Comparison of ENCODE assay signal across 33 mouse cellular contexts in genomic region chr17:31193360-31193759, GRCm38 (mm10). TPM values are rescaled to one million over a fixed set of nuclear protein-coding genes. Genes with fewer than 3 reads are reported as not detected.
DNase-seq lines count a peak whose midpoint lies in the region; ATAC-seq lines count a peak whose summit lies in the region.
"Had no signal": no experiment of that assay in that cellular context is flagged by ENCODE, and none has a peak within 500 bp of the region (broad histone marks: within the 10 kb centered on the region; RNA-seq: fewer than 3 reads in every experiment).

No protein-coding gene starts in this region.

- no peak overlapping the region for H3K27ac ChIP-seq in kidney, embryonic 15.5 days
- no peak overlapping the region for H3K27ac ChIP-seq in stomach, embryonic 16.5 days (ENCODE audit: low read length)
- H3K27ac ChIP-seq: embryonic facial prominence, embryonic 10.5 days; embryonic facial prominence, embryonic 15.5 days; forebrain, embryonic 12.5 days; heart, embryonic 10.5 days; limb, embryonic 13.5 days had no signal

- no peak overlapping the region for H3K4me2 ChIP-seq in kidney, embryonic 15.5 days
- H3K4me2 ChIP-seq in stomach, embryonic 16.5 days (ENCODE audit: low read depth, low read length), result no peak overlapping the region
- H3K4me2 ChIP-seq: embryonic facial prominence, embryonic 15.5 days; forebrain, embryonic 12.5 days; limb, embryonic 13.5 days; liver, embryonic 11.5 days had no signal

- 71% methylated on average over 9 of the region's 9 CpGs for WGBS in kidney, embryonic 15.5 days
- 65% methylated on average over 9 of the region's 9 CpGs for WGBS in stomach, embryonic 16.5 days

- no peaks in the 10 kb centered on the region for H3K36me3 ChIP-seq in kidney, embryonic 15.5 days
- H3K36me3 ChIP-seq in stomach, embryonic 16.5 days (ENCODE audit: control insufficient read depth, insufficient read depth, low read length), result no peaks in the 10 kb centered on the region
- H3K36me3 ChIP-seq: embryonic facial prominence, embryonic 10.5 days; embryonic facial prominence, embryonic 15.5 days; forebrain, embryonic 12.5 days; heart, embryonic 10.5 days; limb, embryonic 13.5 days had no signal

- H3K4me3 ChIP-seq in kidney, embryonic 15.5 days (replicated peaks), result no peak overlapping the region
- no peak overlapping the region for H3K4me3 ChIP-seq in stomach, embryonic 16.5 days (replicated peaks; ENCODE audit: low read length)
- H3K4me3 ChIP-seq: embryonic facial prominence, embryonic 10.5 days; embryonic facial prominence, embryonic 15.5 days; forebrain, embryonic 12.5 days; heart, embryonic 10.5 days; limb, embryonic 13.5 days had no signal

- no peaks in the 10 kb centered on the region for H3K9me3 ChIP-seq in kidney, embryonic 15.5 days (replicated peaks)
- no peaks in the 10 kb centered on the region for H3K9me3 ChIP-seq in stomach, embryonic 16.5 days (replicated peaks; ENCODE audit: control insufficient read depth, low read length)
- H3K9me3 ChIP-seq: embryonic facial prominence, embryonic 10.5 days; embryonic facial prominence, embryonic 15.5 days; forebrain, embryonic 12.5 days; heart, embryonic 10.5 days; limb, embryonic 13.5 days had no signal

- intact Hi-C loops in gastrocnemius, postnatal 14 days (cut with DNase I; ENCODE audit: low total_unique reads), result no loop called here

- H3K4me1 ChIP-seq in kidney, embryonic 15.5 days, result peaks cover 27% of the 10 kb centered on the region
- H3K4me1 ChIP-seq in stomach, embryonic 16.5 days (ENCODE audit: control insufficient read depth, insufficient read depth, low read length), result no peaks in the 10 kb centered on the region
- H3K4me1 ChIP-seq: embryonic facial prominence, embryonic 15.5 days; forebrain, embryonic 12.5 days had no signal

- ATAC-seq in kidney, embryonic 15.5 days (replicated peaks; ENCODE audit: low FRiP score), result peak; percentile 42; the same call in 1 of the 2 replicates
- peak; percentile 30; the same call in 1 of the 2 replicates for ATAC-seq in stomach, embryonic 16.5 days (ENCODE audit: insufficient read depth, low FRiP score)
- ATAC-seq: CD4-positive, CD25-positive, alpha-beta regulatory T cell, adult 4 months; forebrain, postnatal 0 days; intestine, embryonic 16.5 days; midbrain, embryonic 16.5 days had no signal

- no peak overlapping the region for H3K9ac ChIP-seq in kidney, embryonic 15.5 days
- H3K9ac ChIP-seq in stomach, embryonic 16.5 days (ENCODE audit: low read length), result no peak overlapping the region
- H3K9ac ChIP-seq: embryonic facial prominence, embryonic 15.5 days; forebrain, embryonic 12.5 days; forebrain, postnatal 0 days; limb, embryonic 13.5 days had no signal

- DNase-seq in gastrocnemius, postnatal 14 days, result peak; percentile 49
- no peak for DNase-seq in gastrocnemius, postnatal 4 days (ENCODE audit: low spot score in 2 of 2)
- DNase-seq in kidney, adult 18-20 months, result no peak
- peak; percentile 12 for DNase-seq in retina, embryonic 14.5 days (ENCODE audit: low spot score)
- no peak for DNase-seq in retina, postnatal 1 day
- DNase-seq: adrenal gland, postnatal 14 days; cerebellum, adult 18-20 months; cerebellum, postnatal 25 days; forebrain, postnatal 0 days; heart, postnatal 36 days; kidney, adult 9 months; kidney, postnatal 14 days; layer of hippocampus, adult 9-11 months; lung, adult 18-20 months; lung, postnatal 10 days; right cerebral cortex, postnatal 4 days; thymus, adult 18-20 months; thymus, postnatal 36 days had no signal

- H3K27me3 ChIP-seq in kidney, embryonic 15.5 days, result peaks cover 7% of the 10 kb centered on the region; the same call in 1 of the 2 replicates
- no peaks in the 10 kb centered on the region for H3K27me3 ChIP-seq in stomach, embryonic 16.5 days (ENCODE audit: control insufficient read depth, insufficient read depth, low read length)
- H3K27me3 ChIP-seq: embryonic facial prominence, embryonic 15.5 days; forebrain, embryonic 12.5 days had no signal

RNA-seq across cellular contexts. Expression of gene Tmprss3, which starts 5.4 kb away (rescaled TPM):
- not detected for total RNA-seq in gastrocnemius, postnatal 14 days (2021)
- total RNA-seq in gastrocnemius, postnatal 4 days (2021), result not detected
- polyA plus RNA-seq in kidney, embryonic 15.5 days (2015; fragmentation: Nextera tagmentation; extraction: Ambion mirVana), result not detected in 2 replicates
- 0.39 and 0.89 TPM in 2 replicates for polyA plus RNA-seq in stomach, embryonic 16.5 days (2015; fragmentation: Nextera tagmentation; extraction: Ambion mirVana)
- total RNA-seq: adrenal gland, postnatal 14 days; forebrain, postnatal 0 days; heart, postnatal 36 days; left cerebral cortex, postnatal 10 days had no signal
- polyA plus RNA-seq: embryonic facial prominence, embryonic 10.5 days; forebrain, embryonic 12.5 days; forebrain, postnatal 0 days; heart, embryonic 10.5 days; heart, embryonic 16.5 days; limb, embryonic 13.5 days; midbrain, embryonic 16.5 days; neural tube, embryonic 11.5 days had no signal

RNA-seq across cellular contexts. Expression of gene Ubash3a, which starts 14.3 kb away (rescaled TPM):
- not detected for total RNA-seq in gastrocnemius, postnatal 14 days (2021)
- total RNA-seq in gastrocnemius, postnatal 4 days (2021), result under 1 TPM; 0.10 to 0.29 TPM
- 0.18 and 0.23 TPM in 2 replicates for polyA plus RNA-seq in kidney, embryonic 15.5 days (2015; fragmentation: Nextera tagmentation; extraction: Ambion mirVana)
- polyA plus RNA-seq in stomach, embryonic 16.5 days (2015; fragmentation: Nextera tagmentation; extraction: Ambion mirVana), result 1.1 and 1.4 TPM in 2 replicates
- total RNA-seq: heart, postnatal 36 days; left cerebral cortex, postnatal 10 days had no signal
- polyA plus RNA-seq: forebrain, postnatal 0 days; midbrain, embryonic 16.5 days had no signal

RNA-seq across cellular contexts. Expression of gene Tff1, which starts 28.3 kb away (rescaled TPM):
- not detected for total RNA-seq in gastrocnemius, postnatal 14 days (2021)
- not detected for total RNA-seq in gastrocnemius, postnatal 4 days (2021)
- polyA plus RNA-seq in kidney, embryonic 15.5 days (2015; fragmentation: Nextera tagmentation; extraction: Ambion mirVana), result 0.32 and 0.57 TPM in 2 replicates
- polyA plus RNA-seq in stomach, embryonic 16.5 days (2015; fragmentation: Nextera tagmentation; extraction: Ambion mirVana), result 263 and 418 TPM in 2 replicates
- total RNA-seq: adrenal gland, postnatal 14 days; forebrain, postnatal 0 days; heart, postnatal 36 days; left cerebral cortex, postnatal 10 days; neutrophil, adult 5-6 weeks had no signal
- polyA plus RNA-seq: CD4-positive, CD25-positive, alpha-beta regulatory T cell, adult 4 months; embryonic facial prominence, embryonic 10.5 days; embryonic facial prominence, embryonic 15.5 days; forebrain, embryonic 12.5 days; forebrain, postnatal 0 days; heart, embryonic 16.5 days; limb, embryonic 13.5 days; liver, embryonic 11.5 days; midbrain, embryonic 16.5 days; neural tube, embryonic 11.5 days had no signal

RNA-seq across cellular contexts. Expression of gene Tff2, which starts 49.3 kb away (rescaled TPM):
- not detected for total RNA-seq in gastrocnemius, postnatal 14 days (2021)
- not detected for total RNA-seq in gastrocnemius, postnatal 4 days (2021)
- 1.1 and 1.6 TPM in 2 replicates for polyA plus RNA-seq in kidney, embryonic 15.5 days (2015; fragmentation: Nextera tagmentation; extraction: Ambion mirVana)
- 99.1 and 132 TPM in 2 replicates for polyA plus RNA-seq in stomach, embryonic 16.5 days (2015; fragmentation: Nextera tagmentation; extraction: Ambion mirVana)
- total RNA-seq: adrenal gland, postnatal 14 days; forebrain, postnatal 0 days; heart, postnatal 36 days; left cerebral cortex, postnatal 10 days; neutrophil, adult 5-6 weeks had no signal
- polyA plus RNA-seq: CD4-positive, CD25-positive, alpha-beta regulatory T cell, adult 4 months; embryonic facial prominence, embryonic 10.5 days; forebrain, embryonic 12.5 days; forebrain, postnatal 0 days; heart, embryonic 10.5 days; heart, embryonic 16.5 days; limb, embryonic 13.5 days; liver, embryonic 11.5 days; midbrain, embryonic 16.5 days; neural tube, embryonic 11.5 days had no signal

Comparison
In these comparisons a context has a peak if more than half of its experiments do, and no peak if none do; other contexts are left out.
1. DNase-seq: peak in gastrocnemius, postnatal 14 days (single experiment) and retina, embryonic 14.5 days (single experiment); none in gastrocnemius, postnatal 4 days (0 of 2), kidney, adult 18-20 months (single experiment) and retina, postnatal 1 day (single experiment).